Mouse (Mus musculus) heart, postnatal 10 days (tissue): ENCODE measurements around the gene Anln. TPM values are rescaled to one million over a fixed set of nuclear protein-coding genes. Genes with fewer than 3 reads are reported as not detected.
"Not testable (repeated sequence)": the region's sequence is repeated elsewhere in the genome, so short reads cannot be mapped to it uniquely, and the experiment has no call there.

Source experiments
- DNase-seq, 2 experiments: peaks; one replicate each; pipeline ENCODE4 v3.0.0; 2021
- intact Hi-C: fragments of 180-260 bp; cut with DNase I; formaldehyde crosslinking; loops from one replicate; pipeline ENCODE4 v1.15.1; 2025
- total RNA-seq, 2 experiments: library from RNA; stranded (reverse); gene quantifications; 2 replicates each; pipeline ENCODE4 v1.2.3; 2021

The Anln gene
- total RNA-seq, 2 experiments from 2014 or later: 20.3 to 25.2 TPM

DNA sequence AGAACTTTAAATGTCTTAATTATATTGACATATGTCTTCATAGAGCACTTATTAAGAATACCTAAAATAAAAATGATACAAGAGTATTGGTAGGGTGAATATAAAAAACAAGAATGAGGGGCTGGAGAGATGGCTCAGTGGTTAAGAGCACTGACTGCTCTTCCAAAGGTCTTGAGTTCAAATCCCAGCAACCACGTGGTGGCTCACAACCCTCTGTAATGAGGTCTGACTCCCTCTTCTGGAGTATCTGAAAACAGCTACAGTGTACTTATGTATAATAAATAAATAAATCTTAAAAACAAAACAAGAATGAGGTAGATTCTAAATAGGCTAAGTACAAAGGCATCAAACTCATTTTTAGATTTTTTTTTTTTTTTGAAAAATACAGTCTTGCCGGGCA is 14.5 kb upstream of the Anln start:
- DNase-seq: not testable (repeated sequence)
- intact Hi-C loops: loop anchor here (10.0 kb wide), 1 partner anchor 339 kb away; no protein-coding TSS in a partner anchor

DNA sequence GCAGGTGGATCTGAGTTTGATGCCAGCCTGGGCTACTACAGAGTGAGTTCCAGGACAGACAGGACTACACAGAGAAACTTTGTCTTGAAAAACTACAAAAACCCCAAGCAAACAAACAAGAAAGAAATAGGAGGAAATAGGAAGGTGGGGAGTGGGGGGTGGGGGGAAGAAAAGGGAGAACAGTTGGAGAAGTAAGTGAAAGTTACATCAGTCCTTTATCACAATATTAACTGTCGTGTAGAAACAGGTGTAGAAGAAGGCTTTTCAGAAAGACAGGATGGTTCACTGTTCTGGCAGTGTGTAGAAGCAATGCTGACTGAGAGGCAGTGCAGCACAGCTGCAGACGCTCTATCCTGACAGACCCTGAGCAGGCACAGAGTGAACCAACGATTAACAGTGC is 14.0 kb upstream of the Anln start:
- intact Hi-C loops: loop anchor here (10.0 kb wide), 1 partner anchor 338 kb away; no protein-coding TSS in a partner anchor
- DNase-seq: no peak

DNA sequence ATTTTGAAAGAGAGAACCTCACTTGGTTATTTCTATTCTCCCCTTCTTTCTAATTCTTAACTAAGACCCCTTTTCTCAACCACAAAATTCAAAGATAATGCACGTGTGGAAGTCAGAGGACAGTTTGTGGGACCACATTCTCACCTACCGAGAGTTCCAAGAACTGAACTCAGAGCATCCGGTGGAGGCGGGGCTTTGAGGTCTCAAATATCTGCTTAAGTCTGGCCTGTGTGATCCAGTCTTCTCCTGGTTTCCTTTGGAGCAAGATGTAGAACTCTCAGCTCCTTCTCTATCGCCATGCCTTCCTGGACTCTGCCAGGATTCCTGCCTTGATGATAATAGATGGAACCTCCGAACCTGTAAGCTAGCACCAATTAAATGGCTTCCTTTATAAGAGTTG is 13.0 kb upstream of the Anln start:
- intact Hi-C loops: loop anchor here (10.0 kb wide), 1 partner anchor 337 kb away; no protein-coding TSS in a partner anchor
- DNase-seq: no peak

DNA sequence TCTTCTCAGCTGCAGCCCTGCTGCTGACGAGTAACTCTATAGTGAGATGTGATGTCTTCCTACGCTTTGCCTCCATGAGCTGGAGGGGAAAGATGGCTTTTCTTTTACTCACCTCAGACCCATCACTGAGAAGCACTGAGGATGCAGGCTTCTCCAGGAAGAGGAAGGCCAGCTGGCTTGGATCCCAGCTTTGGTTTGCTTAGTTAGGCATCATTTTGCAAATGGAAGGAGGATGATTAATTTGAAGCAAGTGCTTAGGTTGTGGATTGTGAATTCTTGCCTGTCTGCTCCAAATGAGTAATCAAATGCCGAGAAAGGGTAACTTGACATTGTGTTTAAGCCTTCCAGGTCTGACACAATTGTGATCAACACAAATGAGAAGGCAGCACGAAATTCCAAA is 10.0 kb upstream of the Anln start:
- intact Hi-C loops: no loop called here
- DNase-seq: no peak

DNA sequence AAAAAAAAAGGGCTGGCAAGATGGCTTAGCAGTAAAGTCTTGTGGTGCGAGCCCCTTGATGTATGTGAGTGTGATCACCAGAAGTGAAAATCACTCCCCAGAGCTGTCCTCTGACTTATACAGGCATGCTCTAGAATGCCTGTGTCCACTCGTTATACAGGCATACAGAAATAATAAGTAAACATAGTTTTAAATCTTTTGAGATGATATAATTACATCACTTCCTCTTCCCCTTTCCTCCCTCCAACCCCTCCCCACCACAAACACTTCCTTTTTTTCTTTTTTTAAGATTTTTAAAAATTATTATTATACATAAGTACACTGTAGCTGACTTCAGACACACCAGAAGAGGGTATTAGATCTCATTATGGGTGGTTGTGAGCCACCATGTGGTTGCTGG is 5.7 kb upstream of the Anln start:
- intact Hi-C loops: no loop called here
- no peak for DNase-seq

DNA sequence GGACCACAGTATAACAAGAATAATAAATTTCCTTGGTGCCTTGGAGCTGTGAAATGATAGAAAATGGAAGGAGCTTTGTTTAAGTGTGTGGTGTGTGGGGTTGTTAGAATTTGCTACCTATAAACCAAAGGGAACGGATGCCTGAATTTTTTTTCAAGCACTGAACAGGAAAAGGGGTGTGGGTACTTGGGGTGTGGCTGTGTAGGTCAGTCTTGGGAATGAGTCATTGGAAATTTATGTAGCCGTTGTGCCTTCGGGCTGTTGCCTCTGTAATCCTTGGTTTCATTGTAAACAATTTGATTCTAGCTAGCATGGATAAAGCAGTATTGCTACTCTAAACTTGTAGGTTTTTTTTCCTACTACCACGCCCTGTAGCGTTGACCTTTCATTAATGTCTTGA is 1.4 kb upstream of the Anln start:
- no peak for DNase-seq
- intact Hi-C loops: no loop called here

DNA sequence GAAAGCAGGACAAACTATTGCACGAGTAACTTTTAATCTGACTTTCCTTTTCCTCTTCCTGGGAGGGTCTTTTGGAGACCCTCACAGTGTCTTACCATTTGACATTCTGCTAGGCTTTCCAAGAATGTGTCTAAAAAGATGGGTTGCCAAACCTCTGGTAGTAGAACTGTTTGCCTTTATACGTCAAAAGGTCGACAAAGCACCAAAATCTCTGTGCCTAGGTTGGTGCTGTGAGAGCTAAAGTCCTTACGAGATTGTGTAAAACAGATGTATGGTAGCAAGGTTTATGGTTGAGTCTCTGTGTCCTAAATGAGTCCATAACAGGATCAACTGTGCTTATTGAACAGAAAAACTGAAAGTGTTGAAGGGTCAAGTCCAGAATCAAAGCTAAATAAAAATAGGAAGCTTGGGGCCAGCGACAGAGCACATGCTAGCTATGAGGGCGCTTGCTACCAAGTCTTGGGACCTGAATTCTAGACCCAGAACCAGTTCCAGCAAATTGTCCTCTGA is 803 bp upstream of the Anln start:
- intact Hi-C loops: no loop called here
- no peak for DNase-seq

DNA sequence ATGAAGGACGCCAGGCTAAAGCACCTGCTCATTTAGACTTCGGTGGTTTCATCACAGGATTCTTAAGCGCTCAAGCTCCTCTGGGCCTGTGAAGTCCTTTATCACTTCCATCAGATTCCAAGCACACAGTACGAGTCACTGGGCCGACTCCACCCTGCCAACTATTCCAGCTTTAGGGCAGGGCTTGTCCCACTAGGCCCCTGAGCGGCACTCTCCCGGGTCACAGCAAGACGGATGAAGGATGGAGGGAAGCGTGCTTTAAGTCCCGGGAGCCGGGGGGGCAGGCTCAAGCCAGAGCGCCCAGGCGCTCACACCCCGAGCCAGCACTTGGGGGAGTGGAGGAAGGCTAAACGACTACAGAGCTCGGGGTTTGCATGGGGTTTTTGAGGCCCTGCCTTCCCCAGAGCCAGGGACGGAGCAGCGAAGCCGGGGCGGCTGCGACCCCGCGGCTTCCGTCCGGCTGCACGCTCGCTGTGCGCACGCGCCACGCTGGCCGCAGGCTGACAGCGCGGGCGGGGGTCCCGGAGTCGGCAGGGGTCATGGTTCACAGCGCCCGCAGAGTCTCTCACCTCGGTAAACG is 497 bp downstream of the Anln start:
- intact Hi-C loops: no loop called here
- DNase-seq: peak; percentile 45 to 52

DNA sequence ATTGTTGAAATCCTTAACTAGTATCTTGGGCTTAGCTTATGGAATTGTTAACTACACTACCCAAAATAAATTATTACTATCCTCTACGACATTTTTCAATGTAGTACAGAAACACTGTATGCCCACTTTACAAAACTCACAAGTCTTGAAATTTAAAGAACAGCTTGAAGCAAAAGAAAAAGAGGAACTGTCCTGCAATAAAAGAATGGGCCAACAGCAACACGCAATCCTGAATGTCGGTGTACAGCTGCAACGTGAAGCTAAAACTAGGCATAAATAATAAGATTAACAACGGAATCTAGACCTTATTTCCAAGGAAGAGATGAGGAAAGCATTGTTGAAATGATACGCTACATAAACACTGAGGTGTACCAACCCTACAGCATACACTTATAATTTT is 1.1 kb downstream of the Anln start:
- intact Hi-C loops: no loop called here
- no peak for DNase-seq

DNA sequence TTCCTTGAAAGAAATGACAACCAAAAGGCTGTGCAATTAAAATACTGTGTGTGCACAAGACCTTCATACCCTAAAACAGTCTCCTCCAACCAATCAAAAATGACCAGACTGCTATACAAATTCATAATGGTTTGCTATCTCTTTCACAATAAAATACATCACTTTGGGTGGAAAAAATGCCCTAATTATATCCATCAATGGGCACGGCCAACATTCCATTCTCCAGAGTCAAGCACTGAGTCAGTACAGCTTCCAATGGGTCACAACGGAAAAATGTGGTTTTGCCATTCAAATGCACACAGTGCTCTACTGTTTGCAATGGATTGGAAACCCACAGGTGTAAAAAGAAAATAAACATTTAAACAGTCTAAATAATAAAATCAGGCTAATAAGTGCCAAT is 3.1 kb downstream of the Anln start:
- no peak for DNase-seq

DNA sequence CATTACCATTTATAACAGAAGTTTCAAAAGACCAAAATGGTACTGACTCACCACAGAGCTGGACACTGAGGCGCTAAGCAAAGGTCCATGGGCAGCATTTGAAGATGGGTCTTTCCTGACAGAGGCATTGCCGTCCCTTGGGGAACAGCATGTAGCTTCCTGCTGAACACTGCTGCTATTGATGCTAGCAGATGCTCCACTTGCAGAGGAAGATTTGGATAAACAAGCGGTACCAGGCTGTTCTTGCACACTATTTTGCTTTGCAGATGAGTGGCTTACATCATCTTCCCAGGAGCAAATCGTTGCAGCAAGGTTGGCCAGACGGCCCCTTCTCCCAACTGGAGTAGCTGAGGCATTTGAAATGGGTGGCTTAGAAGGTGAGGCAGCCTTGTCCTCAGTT is 12.9 kb downstream of the Anln start:
- intact Hi-C loops: no loop called here
- DNase-seq: no peak

More for the DNA sequence above, 3.1 kb downstream of the Anln start:
- intact Hi-C loops: no loop called here

DNA sequence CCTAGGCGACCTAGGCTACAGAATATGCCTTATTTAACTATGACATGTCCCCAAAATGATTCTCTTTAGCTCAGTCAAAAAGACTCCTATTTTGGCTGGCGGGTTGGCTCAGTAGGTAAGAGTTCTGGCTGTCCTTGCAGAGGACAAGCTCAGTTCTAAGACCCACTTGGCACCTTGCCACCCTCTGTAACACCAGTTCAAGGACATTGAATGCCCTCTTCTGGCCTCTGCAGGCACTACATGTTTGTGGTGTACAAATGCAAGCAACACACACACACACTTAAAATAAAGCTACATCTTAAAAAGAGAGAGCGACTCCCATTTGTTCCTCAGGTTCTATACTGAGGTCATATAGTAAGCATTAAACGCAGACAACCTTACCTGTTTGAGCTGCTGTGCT is 16.2 kb downstream of the Anln start:
- DNase-seq: no peak
- intact Hi-C loops: no loop called here

DNA sequence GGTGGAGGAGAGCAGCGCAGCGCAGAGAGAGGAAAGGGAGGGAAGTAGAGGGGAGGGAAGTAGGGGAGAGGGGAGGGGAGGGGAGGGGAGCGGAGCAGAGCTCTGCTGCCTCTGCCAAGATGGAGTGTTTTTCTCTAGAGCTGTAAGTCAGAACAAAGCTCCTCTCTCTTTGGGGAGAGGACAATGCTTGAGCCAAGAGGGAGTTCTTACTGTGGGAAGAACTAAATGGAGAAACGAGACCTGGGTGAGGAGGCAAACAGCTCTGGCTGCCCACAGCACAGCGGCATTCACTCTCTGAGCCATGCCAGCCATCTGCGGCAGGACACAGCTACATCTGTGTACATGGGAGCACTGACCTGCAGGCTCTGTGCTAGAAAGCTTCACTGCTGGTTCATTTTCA is 21.0 kb downstream of the Anln start:
- DNase-seq: no peak
- intact Hi-C loops: no loop called here

DNA sequence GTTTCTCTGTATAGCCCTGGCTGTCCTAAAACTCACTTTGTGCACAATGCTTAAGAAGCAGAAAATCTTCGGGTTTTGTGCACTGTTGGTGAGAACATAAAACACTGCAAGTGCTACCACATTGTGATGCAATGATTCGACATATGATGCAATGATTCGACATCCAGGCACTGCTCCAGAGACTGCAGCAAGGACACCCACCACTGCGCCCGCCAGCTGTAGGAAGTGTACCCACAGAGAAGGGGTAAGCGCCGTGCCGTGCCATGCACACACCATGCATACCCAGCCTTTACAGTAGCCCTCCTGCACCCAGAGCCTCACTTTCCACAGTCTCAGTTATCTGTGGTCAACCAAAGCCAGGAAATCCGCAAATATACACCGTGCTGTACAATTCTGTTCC is 22.4 kb downstream of the Anln start:
- DNase-seq: no peak
- intact Hi-C loops: no loop called here

DNA sequence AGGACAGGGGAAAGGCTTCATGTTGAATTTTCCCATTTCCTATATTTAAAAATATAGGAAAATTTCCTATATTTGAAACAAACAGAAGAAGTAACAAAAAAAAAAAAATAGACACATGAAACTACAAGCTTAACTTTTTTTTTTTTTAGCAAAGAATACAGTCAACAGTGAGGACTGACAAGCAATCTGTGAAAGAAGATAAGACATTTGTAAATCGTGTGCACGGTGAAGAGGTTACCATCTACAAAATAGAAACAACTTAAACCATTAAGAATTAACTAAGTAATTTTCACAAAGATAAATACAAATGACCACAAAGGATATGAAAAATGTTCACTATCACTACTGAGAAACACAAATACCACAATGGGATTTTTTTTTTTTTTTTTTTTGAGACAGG is 22.8 kb downstream of the Anln start:
- DNase-seq: no peak
- intact Hi-C loops: no loop called here

DNA sequence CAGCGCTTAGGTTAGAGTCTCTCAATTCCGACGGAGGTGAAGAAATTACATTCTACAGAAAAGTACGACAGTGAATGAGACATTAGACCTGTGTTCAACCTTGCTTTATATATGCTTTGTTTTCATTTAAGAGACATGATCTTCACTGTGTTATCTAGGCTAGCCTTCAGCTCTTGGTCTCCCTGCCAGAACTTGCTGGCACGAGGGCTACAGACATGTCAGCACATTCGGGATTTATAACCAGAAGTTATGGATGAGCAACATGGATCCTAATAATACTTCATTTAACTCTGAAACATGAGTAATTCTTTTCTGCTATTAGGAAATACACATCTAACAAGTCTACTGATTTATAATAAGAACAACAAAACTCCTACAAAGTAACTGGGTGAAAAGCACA is 28.1 kb downstream of the Anln start:
- intact Hi-C loops: no loop called here
- DNase-seq: no peak

DNA sequence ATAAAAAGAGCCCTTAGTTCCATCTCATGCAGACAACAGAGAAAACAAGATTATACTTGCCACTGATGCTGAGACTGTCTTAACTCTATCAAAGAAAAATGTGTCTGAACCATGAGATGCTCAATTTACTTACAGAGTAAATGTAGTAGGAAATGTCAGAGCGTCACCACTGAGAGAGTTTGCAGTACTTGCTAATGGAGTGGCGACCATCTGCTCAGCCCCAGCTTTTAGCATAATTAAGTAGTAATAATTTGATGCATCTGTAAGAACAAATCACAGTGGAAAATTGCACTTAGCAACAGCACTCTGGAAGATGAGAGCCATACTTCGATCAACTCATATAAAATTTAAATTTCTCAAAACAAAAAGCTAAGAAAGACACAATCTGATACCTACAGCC is 33.1 kb downstream of the Anln start:
- intact Hi-C loops: no loop called here
- no peak for DNase-seq

DNA sequence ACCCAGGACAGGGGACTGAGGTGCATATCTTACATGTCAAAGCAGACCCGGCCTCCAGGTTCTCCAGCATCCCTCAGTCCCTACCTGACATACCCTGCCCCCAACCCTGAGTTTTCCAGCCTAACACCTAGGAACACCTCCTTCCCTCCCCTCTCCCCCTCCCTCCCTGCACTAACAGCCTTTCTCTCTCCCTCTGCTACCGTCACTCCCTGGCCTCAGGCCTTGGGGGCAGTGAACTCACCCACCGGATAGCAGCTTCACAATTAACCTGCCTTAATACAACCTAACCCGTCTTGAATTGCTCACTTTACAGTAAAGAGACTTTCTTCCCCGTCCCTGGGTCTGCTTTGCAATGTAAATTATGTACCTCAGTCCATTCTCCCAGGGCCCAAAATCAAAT is 35.1 kb downstream of the Anln start:
- DNase-seq: no peak
- intact Hi-C loops: no loop called here

DNA sequence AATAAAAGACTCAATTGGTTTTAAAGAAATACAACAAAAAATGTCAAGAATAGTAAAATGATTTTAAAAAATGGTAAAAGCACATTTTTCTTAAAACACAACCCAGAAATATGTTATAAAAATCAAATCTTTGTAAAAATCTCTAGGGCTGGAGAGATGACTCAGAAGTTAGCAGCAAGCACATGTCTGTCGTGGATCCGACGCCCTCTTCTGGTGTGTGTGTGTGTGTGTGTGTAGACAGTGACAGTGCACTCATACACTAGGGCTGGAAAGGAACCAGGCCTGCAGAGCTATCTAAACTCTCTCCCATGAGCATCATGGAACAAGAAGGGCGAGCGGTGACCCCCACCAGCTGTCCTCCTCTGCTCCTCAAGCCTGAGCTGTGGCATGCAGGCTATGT is 35.5 kb downstream of the Anln start:
- intact Hi-C loops: no loop called here
- no peak for DNase-seq

DNA sequence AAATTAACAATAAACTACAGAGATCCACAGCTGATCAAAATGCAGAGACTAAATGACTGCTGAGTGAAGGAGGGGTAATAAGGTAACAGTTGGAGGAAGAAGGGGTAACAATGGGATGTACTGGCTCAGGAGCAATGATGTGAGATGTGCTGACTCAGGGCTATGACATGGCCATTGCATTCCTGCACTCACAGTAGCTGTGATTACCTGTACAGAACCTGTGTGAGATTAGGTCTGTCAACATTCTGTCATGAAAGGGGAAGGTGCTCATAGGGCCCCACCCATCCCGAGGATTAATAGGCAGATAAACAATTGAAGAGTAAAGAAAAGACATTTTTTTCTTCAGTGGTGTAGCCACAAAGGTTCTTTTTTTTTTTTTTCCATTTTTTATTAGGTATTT is 48.7 kb downstream of the Anln start:
- intact Hi-C loops: no loop called here
- no peak for DNase-seq

DNA sequence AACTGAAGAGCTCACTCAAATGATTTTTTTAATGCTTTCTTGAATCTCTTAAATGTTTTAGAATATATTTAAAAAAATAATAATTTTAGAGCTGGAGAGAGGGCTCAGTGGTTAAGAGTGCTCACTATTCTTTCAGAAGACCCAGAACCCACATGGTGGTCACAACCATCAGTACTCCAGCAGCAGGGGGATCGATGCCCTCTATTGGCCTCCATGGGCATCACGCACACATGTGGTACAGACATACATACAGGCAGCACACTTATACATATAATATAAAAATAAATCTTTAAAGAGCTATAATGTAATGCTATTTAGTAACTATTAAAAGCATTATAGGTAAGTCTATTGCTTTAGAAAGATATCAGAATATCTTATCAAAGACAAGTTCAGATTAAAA is 51.8 kb downstream of the Anln start:
- no peak for DNase-seq
- intact Hi-C loops: no loop called here

DNA sequence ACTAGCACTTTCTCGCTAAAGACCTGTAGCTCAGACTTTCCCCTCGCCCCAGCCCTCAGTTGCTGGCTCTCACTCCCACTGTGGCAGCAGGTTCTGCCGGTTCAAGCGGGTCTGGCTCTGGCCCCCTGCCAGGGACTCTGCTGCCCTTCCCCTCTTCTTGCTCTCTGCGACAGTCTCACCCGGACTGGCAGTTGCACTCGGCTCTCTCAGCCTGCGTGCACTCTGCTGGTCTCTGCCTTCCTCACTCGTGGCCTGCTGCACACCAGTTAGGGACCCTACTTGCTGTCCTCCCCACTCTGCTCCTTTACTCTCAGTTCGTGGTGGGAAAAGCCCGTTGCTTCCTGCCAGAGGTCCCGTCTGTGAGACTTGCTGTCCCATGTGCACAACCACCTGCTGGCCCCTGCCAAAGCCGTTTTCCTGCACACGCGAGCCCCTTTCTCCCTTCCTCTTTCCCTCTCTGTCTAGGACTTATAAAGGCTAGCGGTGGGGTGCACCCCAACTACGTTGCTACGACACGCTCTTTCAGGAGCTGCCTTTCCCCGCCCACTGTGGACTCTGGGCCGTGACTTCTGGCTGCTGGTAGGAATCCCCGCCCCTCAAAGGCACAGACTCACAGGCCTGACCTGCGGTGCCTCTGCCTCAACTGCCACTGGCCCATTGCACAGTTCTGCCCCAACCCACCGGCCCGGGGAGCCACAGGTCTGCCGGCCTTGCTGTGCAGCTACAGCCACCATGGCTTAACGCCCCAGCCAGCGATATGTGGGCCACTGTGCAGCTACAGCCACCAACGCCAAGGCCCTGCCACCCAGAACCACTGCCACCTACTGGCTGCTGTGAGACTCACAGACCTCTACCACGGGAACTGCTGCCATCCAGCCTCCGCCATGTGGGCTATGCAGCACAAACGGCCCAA is 61.3 kb downstream of the Anln start:
- intact Hi-C loops: loop anchor here (1.0 to 2.0 kb wide), 2 partner anchors 20 to 97 kb away; partner anchors contain the start of gene Zfp810
- DNase-seq: peak; percentile 92 to 93
